Mouse (Mus musculus): ENCODE measurements around the gene Stc2.

Gene Stc2

DNA sequence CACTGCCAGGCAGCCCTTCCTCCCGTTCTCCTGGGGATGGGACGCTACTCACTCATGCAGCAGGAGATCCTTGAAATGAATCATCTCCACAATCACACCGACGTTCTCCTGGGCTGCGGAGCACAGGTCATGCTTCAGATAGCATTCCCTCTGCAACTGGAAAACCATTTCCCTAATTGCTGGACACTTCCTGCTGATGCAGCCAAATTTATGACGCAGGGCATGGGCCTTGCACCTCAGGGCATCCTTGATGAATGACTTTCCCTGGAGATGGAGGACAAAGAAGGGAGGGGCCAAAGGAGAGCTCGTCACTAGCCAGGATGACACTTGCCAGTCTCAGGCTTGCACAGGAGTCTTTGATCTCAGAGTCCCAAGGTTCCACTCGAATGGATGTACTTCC is 4.6 kb downstream of the Stc2 start:
- DNase-seq: no peak

- DNase-seq: no peak
Measured at GRCm38 (mm10) chr11:31362856-31363255, 7.0 kb downstream of the Stc2 start.

DNA sequence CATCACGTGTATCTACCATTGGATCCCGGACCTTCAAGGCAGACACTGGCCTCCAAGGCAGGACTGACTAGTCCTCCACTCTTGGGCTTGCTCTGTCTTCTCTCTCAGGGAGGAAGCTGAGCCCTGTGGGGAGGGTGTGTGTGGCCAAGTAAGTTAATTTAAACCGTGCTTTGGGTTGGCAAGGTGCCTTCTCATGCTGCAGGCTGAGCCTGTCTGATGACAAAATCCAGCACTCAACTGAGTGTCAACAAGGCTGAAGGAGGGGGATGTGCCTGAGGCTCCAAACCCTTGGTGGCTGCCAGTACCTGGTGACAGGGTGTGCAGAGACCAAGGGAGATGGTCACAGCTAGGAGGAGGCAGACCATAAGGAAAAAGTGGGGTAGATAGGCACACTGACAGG is 7.5 kb downstream of the Stc2 start:
- DNase-seq: no peak

GRCm38 (mm10) chr11:31361047-31361446 is 8.8 kb downstream of the Stc2 start:
- DNase-seq: no peak

GRCm38 (mm10) chr11:31359283-31359902 is 10.5 kb downstream of the Stc2 start:
- no peak for DNase-seq

DNA sequence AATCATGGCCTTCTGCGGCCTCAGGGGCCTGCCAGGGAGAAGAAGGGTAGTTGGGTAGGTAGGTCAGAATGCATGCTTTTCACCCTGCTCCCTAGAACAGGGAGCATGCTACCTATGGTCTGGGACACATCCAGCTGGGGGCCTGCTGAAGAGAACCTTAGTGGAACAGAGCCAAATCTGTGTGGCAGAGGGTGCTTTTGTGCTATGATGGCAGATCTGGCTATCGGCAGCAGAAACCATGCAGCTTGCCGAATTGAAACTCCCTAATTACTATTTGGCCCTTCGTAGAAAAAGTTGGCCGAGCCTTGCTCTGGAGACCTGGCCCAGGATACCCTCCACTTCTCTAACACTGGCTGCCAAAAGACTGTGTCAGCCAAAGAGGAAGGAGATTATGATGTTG is 11.4 kb downstream of the Stc2 start:
- DNase-seq: no peak

DNA sequence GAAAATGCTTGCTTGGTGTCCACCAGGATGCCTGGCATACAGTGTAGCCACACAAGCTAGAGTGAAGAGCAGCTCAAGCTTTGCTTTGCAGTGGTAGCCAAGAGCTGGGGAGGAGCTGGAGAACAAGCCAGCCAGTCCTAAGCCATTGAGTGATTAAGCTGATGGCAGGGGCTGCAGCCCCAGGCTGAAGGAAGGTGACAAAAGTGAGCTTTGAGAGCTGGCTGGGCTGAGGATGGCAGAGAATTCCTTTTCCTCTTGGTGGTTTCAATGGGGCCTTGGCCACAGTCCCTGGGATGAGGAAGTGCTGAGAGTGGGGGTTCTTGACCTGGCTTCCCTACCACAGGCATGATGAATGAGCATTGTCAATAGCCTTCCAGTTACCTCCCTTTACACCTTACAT is 13.0 kb downstream of the Stc2 start:
- DNase-seq: no peak

DNA sequence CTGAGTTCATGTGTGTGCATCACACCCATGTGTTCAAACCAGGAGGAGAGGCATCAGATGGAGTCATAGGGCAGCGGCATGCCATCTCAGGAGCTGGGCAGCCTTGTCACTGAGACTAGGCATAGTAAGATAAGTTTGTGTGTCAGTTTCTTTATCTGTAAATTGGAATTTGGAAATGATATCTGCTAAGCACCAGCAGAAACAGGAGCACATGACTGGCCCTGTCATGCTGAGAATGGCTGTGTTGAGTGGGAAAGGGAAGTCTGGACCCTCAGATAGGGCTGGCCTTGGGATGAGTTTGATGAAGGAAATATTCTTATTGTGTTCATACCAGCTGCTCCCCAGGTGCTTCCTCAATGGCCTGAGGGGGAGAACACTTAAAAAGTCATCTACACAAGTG is 14.1 kb downstream of the Stc2 start:
- no peak for DNase-seq

GRCm38 (mm10) chr11:31354514-31354913 is 15.4 kb downstream of the Stc2 start:
- DNase-seq: no peak

Data from B cell, adult 2 months (primary cell).